Mouse (Mus musculus) frontal cortex, postnatal 25 days (tissue): ENCODE results near the gene Pum2.

Experiments used
- DNase-seq, 2 experiments: peaks; one replicate each; pipeline ENCODE4 v3.0.0; 2022; ENCODE audit warnings: low spot score in 2 of 2

The Pum2 gene

DNA sequence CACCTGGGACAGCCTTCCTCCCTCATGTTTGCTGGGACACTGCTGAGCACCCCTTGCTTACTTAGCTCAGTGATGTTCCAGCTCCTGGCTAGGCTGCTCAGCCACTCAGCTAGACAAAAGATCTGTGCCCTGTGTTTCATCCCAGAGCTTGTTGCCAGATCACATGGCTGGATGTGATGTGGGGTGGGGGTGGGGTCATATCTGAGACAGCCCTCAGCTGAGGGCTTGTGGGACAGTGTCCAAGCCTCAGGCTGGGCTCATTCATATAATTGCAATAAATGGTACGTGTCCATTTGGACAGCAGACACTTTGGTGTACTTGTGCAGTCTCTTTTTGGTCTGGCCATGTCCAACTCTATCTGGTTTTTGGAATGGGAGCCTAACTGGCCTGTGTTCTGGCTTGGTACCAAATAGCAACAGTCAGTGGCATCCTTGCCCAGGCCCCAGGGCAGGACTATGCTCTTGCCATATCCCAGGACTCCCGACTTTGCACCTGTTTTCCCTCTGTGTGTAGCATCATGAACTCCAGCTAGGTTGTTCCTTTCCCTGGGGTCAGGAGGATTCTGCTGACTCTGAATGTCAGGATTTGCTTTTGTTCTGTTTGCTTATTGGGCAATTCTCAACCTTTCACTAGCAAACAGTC is 119.6 kb downstream of the Pum2 start:
- DNase-seq, result no peak

DNA sequence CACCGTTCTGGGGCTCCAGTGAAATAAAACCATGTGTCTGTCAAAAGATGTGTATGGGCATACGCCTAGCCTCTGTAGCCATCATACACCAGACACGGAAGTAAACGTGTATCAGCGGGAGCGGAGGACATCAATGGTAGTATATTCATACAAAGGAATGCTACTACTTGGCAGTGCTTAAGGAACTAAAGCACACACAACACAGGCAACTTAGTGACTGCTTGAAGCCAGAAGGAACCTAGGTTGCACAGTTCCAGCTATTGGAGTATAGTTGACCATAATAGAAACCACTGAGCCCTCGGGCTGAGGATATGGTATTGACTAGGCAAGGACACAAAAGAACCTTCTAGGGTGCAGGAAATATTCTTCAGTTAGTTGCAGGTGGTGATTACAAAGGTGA is 124.0 kb downstream of the Pum2 start:
- no peak for DNase-seq

DNA sequence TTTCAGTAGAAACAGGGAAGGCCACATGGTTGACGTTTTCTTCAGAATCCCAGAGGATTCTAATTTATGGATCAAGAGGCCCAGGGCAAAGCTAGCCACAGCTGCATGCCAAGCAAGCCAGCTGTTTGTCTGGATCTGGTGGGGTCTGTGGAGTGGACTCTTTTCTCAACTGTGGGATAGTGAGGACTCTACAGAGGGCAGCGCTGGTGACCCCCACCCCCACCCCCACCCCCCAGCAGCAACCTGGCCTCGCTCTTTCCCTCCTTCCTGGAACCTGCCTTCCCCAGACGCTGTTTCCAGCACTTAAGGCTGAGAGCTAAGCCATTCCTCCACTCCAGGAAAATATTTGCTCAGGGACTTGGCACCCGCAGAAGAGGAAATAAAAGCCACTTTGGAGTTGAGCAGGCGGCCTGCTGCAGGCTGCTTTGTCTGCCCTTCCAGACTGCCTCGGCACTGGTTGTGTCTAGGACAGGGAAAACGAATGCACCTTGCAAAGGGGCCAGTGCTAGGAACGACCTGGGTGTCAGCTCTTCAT is 124.6 kb downstream of the Pum2 start:
- no peak for DNase-seq
